Mouse (Mus musculus): ENCODE results near the gene Dph3. TPM values are rescaled to one million over a fixed set of nuclear protein-coding genes. Genes with fewer than 3 reads are reported as not detected.
A peak's percentile ranks its signal among the peaks of the same experiment; 100 is the strongest.

The Dph3 gene
- polyA plus RNA-seq, 1 experiment from 2014 or later: 92.2 TPM

DNA sequence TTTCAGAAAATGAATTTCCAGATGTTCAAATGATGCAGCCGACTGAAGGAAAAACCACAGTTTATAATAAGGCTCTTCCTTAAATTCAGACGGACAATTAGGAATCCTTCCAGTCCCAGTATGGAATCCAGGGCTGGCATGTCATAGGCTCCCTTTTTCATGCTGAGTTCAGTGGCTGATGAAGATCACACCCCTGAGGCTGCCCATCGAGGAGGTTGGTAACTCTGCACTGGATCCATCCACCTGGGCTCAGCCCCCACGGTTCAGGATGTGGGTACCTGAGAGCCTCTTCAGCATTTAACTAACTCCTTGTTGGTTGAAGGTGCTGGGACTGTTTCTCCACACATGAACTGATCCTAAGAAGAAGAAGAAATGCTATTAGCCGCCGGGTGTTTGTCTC lies 2.6 kb downstream of the Dph3 start:
- H3K36me3 ChIP-seq: peaks cover 20% of the 10 kb centered on the region
- WGBS: 92% methylated on average over 6 of the region's 6 CpGs
- H3K27ac ChIP-seq: no peak overlapping the region
- H3K4me2 ChIP-seq: no peak overlapping the region
- peaks cover 6% of the 10 kb centered on the region; the same call in 1 of the 2 replicates for H3K4me1 ChIP-seq
- no peaks in the 10 kb centered on the region for H3K9me3 ChIP-seq
- no peak overlapping the region for H3K9ac ChIP-seq
- ATAC-seq (ENCODE audit: insufficient read depth, low FRiP score, low read depth): no peak
- H3K4me3 ChIP-seq (replicated peaks): no peak overlapping the region
- H3K27me3 ChIP-seq (replicated peaks): no peaks in the 10 kb centered on the region

DNA sequence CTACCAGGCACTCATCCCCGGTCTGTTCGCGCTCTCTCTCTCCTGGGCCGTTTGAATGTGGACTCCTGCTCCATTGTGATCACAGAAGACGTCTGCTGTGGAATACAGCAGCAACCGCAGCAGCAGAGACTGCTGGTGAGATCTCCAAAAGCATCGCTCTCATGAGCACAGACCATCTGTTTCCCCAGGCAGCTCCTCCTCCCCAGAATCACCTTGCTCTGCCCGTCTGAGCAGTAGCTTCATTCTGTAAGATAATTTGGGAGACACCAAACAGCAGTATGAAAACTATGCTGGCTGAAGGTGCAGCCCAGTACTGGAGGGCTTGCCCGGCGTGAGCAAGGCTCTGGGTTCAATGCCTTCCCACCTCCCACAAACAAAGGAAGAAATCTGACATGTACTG lies 4.5 kb downstream of the Dph3 start:
- WGBS: 82% methylated on average over 10 of the region's 10 CpGs
- H3K36me3 ChIP-seq: peaks cover 20% of the 10 kb centered on the region
- no peaks in the 10 kb centered on the region for H3K4me1 ChIP-seq
- no peak for ATAC-seq (ENCODE audit: insufficient read depth, low FRiP score, low read depth)
- H3K9me3 ChIP-seq: no peaks in the 10 kb centered on the region
- H3K27me3 ChIP-seq (replicated peaks): no peaks in the 10 kb centered on the region
- no peak overlapping the region for H3K27ac ChIP-seq
- no peak overlapping the region for H3K4me2 ChIP-seq
- no peak overlapping the region for H3K4me3 ChIP-seq (replicated peaks)
- no peak overlapping the region for H3K9ac ChIP-seq

DNA sequence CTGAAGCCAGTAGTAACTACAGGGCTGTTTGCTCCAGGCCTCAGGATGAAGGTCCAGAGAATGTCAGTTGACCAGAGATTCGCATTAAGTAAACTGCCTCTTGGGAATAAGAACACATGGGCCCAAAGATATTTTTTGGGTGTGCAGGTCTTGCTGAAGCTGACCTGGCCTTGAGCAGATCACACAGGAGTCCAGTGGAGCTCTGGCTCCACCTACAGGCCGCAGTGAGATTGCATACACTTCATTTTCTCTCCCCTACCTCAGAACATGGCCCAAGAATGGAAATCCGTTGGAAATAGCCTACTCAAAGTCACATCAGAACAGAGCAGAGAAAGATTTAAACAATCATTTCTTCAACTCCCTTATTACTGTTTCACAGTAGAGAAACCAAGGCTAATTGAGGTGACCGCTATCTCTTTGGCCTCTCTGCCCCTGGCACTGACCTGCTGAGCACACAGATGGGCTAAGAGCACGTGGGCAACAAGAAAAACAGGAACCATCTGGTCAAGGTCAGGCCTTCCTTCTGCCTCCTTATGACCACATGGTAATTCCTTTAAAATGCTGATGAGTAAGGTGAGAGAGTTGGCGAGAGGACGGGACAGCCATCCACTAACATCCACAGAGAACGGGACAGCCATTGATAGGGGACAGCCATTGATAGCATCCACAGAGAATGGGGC lies 8.5 kb downstream of the Dph3 start:
- peak; percentile 39; the same call in 1 of the 2 replicates for ATAC-seq (ENCODE audit: insufficient read depth, low FRiP score, low read depth)

DNA sequence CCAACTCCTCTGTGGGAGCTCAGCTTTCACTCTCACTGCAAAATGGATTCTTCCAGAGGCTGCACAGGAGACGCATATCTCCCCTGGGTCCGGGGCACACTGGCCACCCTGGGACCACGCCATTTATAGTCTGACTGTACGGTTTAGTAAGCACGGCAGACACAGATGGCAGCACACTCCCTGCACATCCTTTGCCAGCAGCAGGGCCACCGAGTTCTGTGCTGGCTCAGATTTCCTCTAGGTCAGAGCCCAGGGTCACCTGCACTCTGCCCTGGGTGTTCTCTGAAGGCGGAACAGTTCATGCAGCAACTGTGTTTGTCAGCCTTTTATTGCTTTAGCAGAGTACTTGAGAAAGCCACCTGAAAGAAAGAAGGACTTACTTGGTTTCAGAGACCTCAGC lies 11.6 kb downstream of the Dph3 start:
- 65% methylated on average over 7 of the region's 7 CpGs for WGBS
- Histone ChIP-seq H3K4me3 (replicated peaks) (no peak overlapping the region), H3K36me3 (no peaks in the 10 kb centered on the region), H3K27ac (no peak overlapping the region), H3K9me3 (no peaks in the 10 kb centered on the region), H3K4me2 (no peak overlapping the region), H3K9ac (no peak overlapping the region), H3K27me3 (replicated peaks) (no peaks in the 10 kb centered on the region), H3K4me1 (no peaks in the 10 kb centered on the region)
- ATAC-seq (ENCODE audit: insufficient read depth, low FRiP score, low read depth): no peak

More for the DNA sequence above, 8.5 kb downstream of the Dph3 start:
- Histone ChIP-seq H3K27me3 (replicated peaks) (no peaks in the 10 kb centered on the region), H3K27ac (no peak overlapping the region), H3K36me3 (peaks cover 11% of the 10 kb centered on the region), H3K4me2 (no peak overlapping the region), H3K4me3 (replicated peaks) (no peak overlapping the region), H3K4me1 (no peaks in the 10 kb centered on the region), H3K9me3 (no peaks in the 10 kb centered on the region), H3K9ac (no peak overlapping the region)
- 54% methylated on average over 8 of the region's 8 CpGs for WGBS

DNA sequence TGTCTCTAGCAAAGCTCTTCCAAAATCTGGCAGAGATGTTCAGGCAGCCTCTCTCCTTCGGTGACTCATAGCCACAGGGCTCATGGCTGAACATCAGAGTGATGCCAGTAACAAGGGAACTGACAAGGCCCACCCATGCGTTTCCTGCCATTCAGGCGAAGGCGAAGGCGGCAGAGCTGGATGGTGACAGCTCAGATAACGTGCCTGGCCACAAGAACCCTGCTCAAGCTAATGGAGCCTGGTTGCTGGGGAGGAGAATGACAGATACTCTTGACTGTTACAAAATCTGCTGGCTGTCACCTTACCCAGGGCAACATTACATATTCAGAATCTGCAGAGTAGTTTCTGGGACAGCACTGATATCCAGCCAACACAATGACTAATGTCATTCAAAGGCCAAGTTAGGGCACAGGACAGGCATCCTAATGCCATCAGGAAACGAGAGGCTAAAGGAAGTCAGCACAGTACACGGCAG lies 12.3 kb downstream of the Dph3 start:
- Histone ChIP-seq H3K4me3 (replicated peaks) (no peak overlapping the region), H3K27me3 (replicated peaks) (no peaks in the 10 kb centered on the region), H3K36me3 (no peaks in the 10 kb centered on the region), H3K4me1 (no peaks in the 10 kb centered on the region), H3K9me3 (no peaks in the 10 kb centered on the region), H3K27ac (no peak overlapping the region), H3K4me2 (no peak overlapping the region), H3K9ac (no peak overlapping the region)
- ATAC-seq (ENCODE audit: insufficient read depth, low FRiP score, low read depth): no peak
- 72% methylated on average over 8 of the region's 8 CpGs for WGBS

DNA sequence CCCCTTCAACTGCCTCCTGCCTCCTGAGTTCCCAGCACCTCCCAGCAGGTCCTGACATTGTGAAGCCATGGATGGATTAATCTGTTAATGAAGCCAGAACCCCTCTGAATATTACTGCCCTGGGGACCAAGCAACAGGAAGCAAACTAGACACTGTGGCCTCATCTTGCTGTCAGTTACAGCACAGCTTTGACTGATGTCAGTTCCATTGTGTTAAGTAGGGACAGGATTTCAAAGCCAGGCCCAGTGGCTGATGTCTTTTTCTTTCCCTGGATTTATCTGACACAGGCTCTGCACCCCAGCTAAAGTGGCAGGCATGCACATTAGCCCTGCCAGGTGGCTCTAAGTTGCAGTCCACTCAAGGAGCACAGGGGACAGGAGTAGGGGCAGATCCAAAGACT lies 12.7 kb downstream of the Dph3 start:
- no peaks in the 10 kb centered on the region for H3K27me3 ChIP-seq (replicated peaks)
- no peak overlapping the region for H3K27ac ChIP-seq
- no peak overlapping the region for H3K4me3 ChIP-seq (replicated peaks)
- H3K9me3 ChIP-seq: no peaks in the 10 kb centered on the region
- no peaks in the 10 kb centered on the region for H3K4me1 ChIP-seq
- ATAC-seq (ENCODE audit: insufficient read depth, low FRiP score, low read depth): no peak
- H3K4me2 ChIP-seq: no peak overlapping the region
- H3K36me3 ChIP-seq: no peaks in the 10 kb centered on the region
- no peak overlapping the region for H3K9ac ChIP-seq

DNA sequence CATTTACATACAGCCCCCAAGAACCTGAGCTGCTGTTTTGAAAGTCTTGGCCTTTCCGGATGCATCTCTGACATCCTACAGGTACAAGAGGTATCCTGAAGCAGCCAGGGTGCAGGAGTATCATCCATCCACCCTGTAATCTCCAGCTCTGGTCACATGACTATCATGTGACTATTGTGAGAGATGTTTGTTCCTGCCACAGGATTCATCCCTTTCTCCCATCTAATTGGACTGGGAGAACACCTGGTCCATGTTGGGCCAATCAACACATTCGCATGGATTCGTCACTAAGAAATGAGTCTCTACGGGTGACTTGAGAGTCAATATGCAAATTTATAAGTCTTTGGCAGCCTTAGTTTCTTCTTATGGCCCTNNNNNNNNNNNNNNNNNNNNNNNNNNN lies 24.1 kb downstream of the Dph3 start:
- no peak overlapping the region for H3K4me2 ChIP-seq
- no peaks in the 10 kb centered on the region for H3K36me3 ChIP-seq
- H3K4me3 ChIP-seq (replicated peaks): no peak overlapping the region
- H3K27me3 ChIP-seq (replicated peaks): no peaks in the 10 kb centered on the region
- no peaks in the 10 kb centered on the region for H3K4me1 ChIP-seq
- H3K9me3 ChIP-seq: no peaks in the 10 kb centered on the region
- no peak for ATAC-seq (ENCODE audit: insufficient read depth, low FRiP score, low read depth)
- no peak overlapping the region for H3K9ac ChIP-seq
- no peak overlapping the region for H3K27ac ChIP-seq
- 88% methylated on average over 4 of the region's 4 CpGs for WGBS

DNA sequence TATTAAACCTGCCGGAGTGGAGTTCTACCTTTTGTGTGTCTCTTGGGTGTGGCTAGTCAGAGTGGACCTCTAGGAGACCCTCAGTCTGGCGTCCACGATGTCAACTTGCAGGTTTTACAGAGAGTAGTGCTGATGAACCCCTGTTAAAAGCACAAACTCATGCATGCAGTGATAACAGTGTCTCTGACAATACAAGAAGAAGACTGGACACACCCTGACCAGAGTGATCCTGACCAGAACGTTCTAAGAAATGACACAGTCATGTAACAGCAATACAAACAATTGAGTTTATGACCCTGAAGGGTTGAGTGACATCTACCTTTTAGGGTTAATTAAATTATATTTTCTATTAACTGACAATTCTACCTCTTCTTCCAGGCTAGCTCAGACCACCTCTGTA lies 27.9 kb downstream of the Dph3 start:
- Histone ChIP-seq H3K36me3 (no peaks in the 10 kb centered on the region), H3K27ac (no peak overlapping the region), H3K4me2 (no peak overlapping the region), H3K4me3 (replicated peaks) (no peak overlapping the region), H3K9me3 (no peaks in the 10 kb centered on the region), H3K9ac (no peak overlapping the region), H3K4me1 (no peaks in the 10 kb centered on the region), H3K27me3 (replicated peaks) (no peaks in the 10 kb centered on the region)
- WGBS: 75% methylated on average over 4 of the region's 4 CpGs
- ATAC-seq (ENCODE audit: insufficient read depth, low FRiP score, low read depth): no peak

DNA sequence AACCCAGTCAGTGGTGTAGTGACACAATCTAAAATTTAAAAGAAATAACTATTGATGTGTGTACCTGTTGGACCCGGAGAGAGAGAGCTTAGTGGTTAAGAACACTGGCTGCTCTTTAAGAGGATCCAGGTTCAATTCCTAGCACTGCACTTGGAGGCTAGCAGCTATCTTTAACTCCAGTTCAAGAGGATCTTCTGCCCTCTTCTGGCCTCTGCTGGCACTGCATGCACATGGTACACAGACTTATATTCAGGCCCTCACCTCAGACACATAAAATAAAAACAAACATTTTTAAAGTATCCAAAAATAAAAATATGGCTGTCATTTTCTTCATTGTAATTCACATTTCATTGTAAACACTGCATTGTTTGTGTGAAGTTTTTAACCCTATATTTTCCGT lies 28.9 kb downstream of the Dph3 start:
- H3K36me3 ChIP-seq: no peaks in the 10 kb centered on the region
- no peak overlapping the region for H3K9ac ChIP-seq
- WGBS: 93% methylated on average over 2 of the region's 2 CpGs
- no peak overlapping the region for H3K4me2 ChIP-seq
- no peaks in the 10 kb centered on the region for H3K9me3 ChIP-seq
- no peaks in the 10 kb centered on the region for H3K27me3 ChIP-seq (replicated peaks)
- H3K27ac ChIP-seq: no peak overlapping the region
- no peak overlapping the region for H3K4me3 ChIP-seq (replicated peaks)
- ATAC-seq (ENCODE audit: insufficient read depth, low FRiP score, low read depth): no peak
- no peaks in the 10 kb centered on the region for H3K4me1 ChIP-seq

DNA sequence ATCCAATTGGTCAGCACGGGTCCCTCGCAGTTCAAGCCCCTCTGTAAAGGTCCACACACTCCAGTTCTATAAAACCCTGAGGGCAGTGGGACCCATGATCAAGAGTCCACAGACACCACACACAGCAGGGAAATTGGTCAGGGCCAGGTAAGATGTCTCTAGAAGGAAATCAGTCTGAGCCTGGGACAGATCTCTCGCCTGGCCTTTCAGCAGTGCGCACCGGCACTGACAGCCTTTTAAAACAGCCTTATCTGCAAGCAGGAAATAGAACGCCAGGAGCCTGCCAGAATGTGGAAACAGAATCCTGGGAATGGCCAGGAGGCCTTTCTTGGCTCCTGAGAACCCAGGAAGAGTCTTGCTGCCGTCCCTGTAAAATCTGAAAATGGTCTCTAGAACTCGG lies 29.7 kb downstream of the Dph3 start:
- Histone ChIP-seq H3K9me3 (no peaks in the 10 kb centered on the region), H3K27ac (no peak overlapping the region), H3K4me1 (no peaks in the 10 kb centered on the region), H3K9ac (no peak overlapping the region), H3K27me3 (replicated peaks) (no peaks in the 10 kb centered on the region), H3K4me2 (no peak overlapping the region), H3K36me3 (no peaks in the 10 kb centered on the region), H3K4me3 (replicated peaks) (no peak overlapping the region)
- no peak for ATAC-seq (ENCODE audit: insufficient read depth, low FRiP score, low read depth)
- WGBS: 52% methylated on average over 8 of the region's 8 CpGs

DNA sequence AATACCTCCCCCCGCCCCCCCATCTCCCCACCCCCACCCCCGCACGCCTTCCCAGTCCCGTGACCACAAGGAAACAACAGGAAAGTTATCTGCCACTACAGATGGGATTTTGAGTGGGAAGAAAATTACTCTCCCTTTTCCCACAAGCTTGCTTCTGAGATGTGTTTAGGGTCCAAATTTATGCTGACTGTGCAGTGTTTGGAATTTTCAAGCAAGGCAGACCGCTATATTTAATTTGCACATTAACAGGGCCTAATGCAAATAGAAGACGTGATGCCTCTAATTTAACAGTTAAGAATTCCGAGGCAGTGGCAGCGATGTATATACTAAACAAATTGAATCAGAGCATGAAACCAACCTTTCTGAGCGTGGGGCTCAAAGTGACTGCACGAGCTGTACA lies 30.7 kb downstream of the Dph3 start:
- 49% methylated on average over 10 of the region's 10 CpGs for WGBS
- ATAC-seq (ENCODE audit: insufficient read depth, low FRiP score, low read depth): no peak

DNA sequence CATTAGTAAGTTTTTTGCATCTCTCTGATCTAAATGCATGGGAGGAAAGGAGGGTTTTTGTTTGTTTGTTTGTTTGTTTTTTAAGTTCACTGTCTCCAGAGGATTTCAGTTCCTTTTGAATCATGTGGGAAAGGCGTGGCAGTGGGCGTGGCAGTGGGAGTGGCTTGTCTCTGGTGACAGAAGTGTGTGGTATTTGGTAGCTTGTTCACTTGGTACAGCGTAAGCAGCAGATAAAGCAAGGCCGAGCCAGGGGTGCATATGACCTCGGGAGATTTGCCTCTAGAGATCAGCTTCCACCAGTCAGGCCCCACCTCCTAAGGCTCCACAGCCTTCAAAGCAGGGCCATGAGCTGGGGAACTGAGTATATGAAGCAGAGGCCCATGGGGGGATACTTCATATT lies 31.6 kb downstream of the Dph3 start:
- Histone ChIP-seq H3K4me1 (no peaks in the 10 kb centered on the region), H3K9me3 (no peaks in the 10 kb centered on the region), H3K36me3 (no peaks in the 10 kb centered on the region), H3K4me3 (replicated peaks) (no peak overlapping the region), H3K27me3 (replicated peaks) (no peaks in the 10 kb centered on the region), H3K4me2 (no peak overlapping the region), H3K9ac (no peak overlapping the region), H3K27ac (no peak overlapping the region)
- ATAC-seq (ENCODE audit: insufficient read depth, low FRiP score, low read depth): no peak
- WGBS: 69% methylated on average over 5 of the region's 5 CpGs

More for the DNA sequence above, 30.7 kb downstream of the Dph3 start:
- H3K36me3 ChIP-seq: no peaks in the 10 kb centered on the region
- no peaks in the 10 kb centered on the region for H3K9me3 ChIP-seq
- no peak overlapping the region for H3K9ac ChIP-seq
- H3K4me3 ChIP-seq (replicated peaks): no peak overlapping the region
- no peak overlapping the region for H3K4me2 ChIP-seq
- H3K27ac ChIP-seq: no peak overlapping the region
- H3K4me1 ChIP-seq: no peaks in the 10 kb centered on the region
- no peaks in the 10 kb centered on the region for H3K27me3 ChIP-seq (replicated peaks)

DNA sequence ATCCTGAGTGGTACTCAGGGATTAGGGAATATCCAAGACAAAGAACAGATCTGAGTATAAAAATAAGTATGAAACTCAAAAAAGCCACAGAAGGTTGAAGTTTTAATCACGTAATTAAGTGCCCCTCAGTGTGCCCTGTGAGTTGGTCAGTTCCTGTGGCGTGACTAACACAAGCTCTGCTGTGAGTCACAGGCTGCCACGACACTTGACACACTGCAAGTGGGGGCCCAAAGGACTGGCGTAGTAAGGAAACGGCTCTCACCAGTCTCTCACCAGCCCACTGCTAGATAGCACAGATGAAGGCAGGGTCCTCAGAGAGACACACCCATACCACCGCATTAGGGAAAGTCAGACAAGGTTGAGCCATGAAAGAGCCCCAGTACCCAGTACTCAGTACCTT lies 35.4 kb downstream of the Dph3 start:
- Histone ChIP-seq H3K4me3 (replicated peaks) (no peak overlapping the region), H3K9me3 (no peaks in the 10 kb centered on the region), H3K4me2 (no peak overlapping the region), H3K4me1 (no peaks in the 10 kb centered on the region), H3K27me3 (replicated peaks) (no peaks in the 10 kb centered on the region), H3K27ac (no peak overlapping the region), H3K9ac (no peak overlapping the region), H3K36me3 (no peaks in the 10 kb centered on the region)
- WGBS: 86% methylated on average over 6 of the region's 6 CpGs
- no peak for ATAC-seq (ENCODE audit: insufficient read depth, low FRiP score, low read depth)
